Mouse (Mus musculus) retina, postnatal 1 day (tissue): ENCODE results near the gene Gm20388.

Experiments
- DNase-seq: peaks from one replicate; pipeline ENCODE4 v3.0.0-alpha.2; 2012

Gene Gm20388

GRCm38 (mm10) chr8:120174606-120175005 is 264.0 kb downstream of the Gm20388 start:
- DNase-seq = no peak

GRCm38 (mm10) chr8:120176605-120177004 is 266.0 kb downstream of the Gm20388 start:
- DNase-seq = peak; percentile 68

- DNase-seq = peak; percentile 98
Observed at GRCm38 (mm10) chr8:120177318-120178123, 266.9 kb downstream of the Gm20388 start, which contains the start of gene Fam92b. Fam92b (minus strand) TSS chr8:120177466.

- DNase-seq = no peak
Observed at GRCm38 (mm10) chr8:120178124-120178514, 267.5 kb downstream of the Gm20388 start.

GRCm38 (mm10) chr8:120179027-120179431 is 268.4 kb downstream of the Gm20388 start:
- peak; percentile 92 for DNase-seq

GRCm38 (mm10) chr8:120180445-120180970 is 269.9 kb downstream of the Gm20388 start:
- DNase-seq = peak; percentile 79

- DNase-seq = no peak
Observed at GRCm38 (mm10) chr8:120181274-120181673, 270.6 kb downstream of the Gm20388 start.

- no peak for DNase-seq
Observed at GRCm38 (mm10) chr8:120181861-120182414, 271.3 kb downstream of the Gm20388 start.

- peak; percentile 52 for DNase-seq
Observed at GRCm38 (mm10) chr8:120184366-120184765, 273.7 kb downstream of the Gm20388 start.

GRCm38 (mm10) chr8:120184850-120185792 is 274.5 kb downstream of the Gm20388 start:
- peak; percentile 73 for DNase-seq

GRCm38 (mm10) chr8:120186454-120186853 is 275.8 kb downstream of the Gm20388 start:
- DNase-seq = no peak

- no peak for DNase-seq
Observed at GRCm38 (mm10) chr8:120188510-120188909, 277.9 kb downstream of the Gm20388 start.

- DNase-seq = no peak
Observed at GRCm38 (mm10) chr8:120189440-120189839, 278.8 kb downstream of the Gm20388 start.

GRCm38 (mm10) chr8:120190107-120190809 is 279.6 kb downstream of the Gm20388 start:
- no peak for DNase-seq

- peak; percentile 81 for DNase-seq
Observed at GRCm38 (mm10) chr8:120190810-120191413, 280.3 kb downstream of the Gm20388 start.

- no peak for DNase-seq
Observed at GRCm38 (mm10) chr8:120191633-120192032, 281.0 kb downstream of the Gm20388 start.

GRCm38 (mm10) chr8:120192118-120192517 is 281.5 kb downstream of the Gm20388 start:
- DNase-seq = no peak

GRCm38 (mm10) chr8:120201351-120201750 is 290.7 kb downstream of the Gm20388 start:
- DNase-seq = no peak

GRCm38 (mm10) chr8:120202546-120202945 is 291.9 kb downstream of the Gm20388 start:
- DNase-seq = no peak

GRCm38 (mm10) chr8:120204736-120205360 is 294.2 kb downstream of the Gm20388 start:
- no peak for DNase-seq

GRCm38 (mm10) chr8:120205916-120206315 is 295.3 kb downstream of the Gm20388 start:
- no peak for DNase-seq
